In the genomic region with DNA sequence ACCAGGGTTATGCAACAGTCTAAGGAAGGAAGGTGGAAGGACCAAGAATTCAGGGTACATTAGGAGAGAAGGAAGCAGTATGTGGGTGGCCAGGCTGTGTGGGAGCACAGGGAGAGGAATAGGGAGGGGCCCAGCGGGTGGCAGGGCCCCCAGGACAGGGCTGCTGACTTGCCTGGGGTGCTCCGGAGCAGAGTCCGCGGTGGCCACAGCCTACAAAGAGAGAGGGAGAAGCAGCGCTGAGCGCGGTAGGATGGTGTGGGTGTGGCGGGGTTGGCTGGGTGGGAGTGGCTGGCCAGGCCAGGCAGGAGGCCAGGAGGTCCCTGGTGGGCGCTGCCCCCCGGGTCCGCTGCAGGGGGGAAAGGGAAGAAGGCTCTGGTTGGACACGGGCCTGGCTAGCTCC, we compare ENCODE assay signal across 18 mouse cellular contexts. TPM values are rescaled to one million over a fixed set of nuclear protein-coding genes. Genes with fewer than 3 reads are reported as not detected.
DNase-seq lines count a peak whose midpoint lies in the region; ATAC-seq and TF ChIP-seq lines count a peak whose summit lies in the region.
"Had no signal": no experiment of that assay in that cellular context is flagged by ENCODE, and none has a peak within 500 bp of the region (broad histone marks: within the 10 kb centered on the region; RNA-seq: fewer than 3 reads in every experiment).

No protein-coding gene starts in this region.

- ATAC-seq in intestine, postnatal 0 days: peak; percentile 56
- ATAC-seq: forebrain, postnatal 0 days had no signal

- H3K4me2 ChIP-seq in intestine, postnatal 0 days (replicated peaks; ENCODE audit: low read depth): peak overlapping the region; percentile 57
- H3K4me2 ChIP-seq: hindbrain, embryonic 15.5 days; lung, embryonic 14.5 days had no signal

- no peak overlapping the region for H3K4me3 ChIP-seq in heart, embryonic 10.5 days
- H3K4me3 ChIP-seq in left cerebral cortex, adult 2 months: no peak overlapping the region
- peak overlapping the region; percentile 60 for H3K4me3 ChIP-seq in E14TG2a.4 (replicated peaks; ENCODE audit: low read length)
- no peak overlapping the region for H3K4me3 ChIP-seq in intestine, postnatal 0 days (ENCODE audit: low read depth, low read length)
- H3K4me3 ChIP-seq: hindbrain, embryonic 15.5 days had no signal

- TF ChIP-seq CTCF in left cerebral cortex, adult 2 months (IDR thresholded peaks at IDR 0.05): no peak
- no peak for TF ChIP-seq CTCF in E14TG2a.4 (conservative IDR thresholded peaks at IDR 0.05; ENCODE audit: low read length)
- no peak for TF ChIP-seq CTCF in intestine, postnatal 0 days (IDR thresholded peaks at IDR 0.05; ENCODE audit: low read depth)

- no peaks in the 10 kb centered on the region for H3K9me3 ChIP-seq in heart, embryonic 10.5 days
- H3K9me3 ChIP-seq in E14TG2a.4 (ENCODE audit: low read length): no peaks in the 10 kb centered on the region
- no peaks in the 10 kb centered on the region for H3K9me3 ChIP-seq in intestine, postnatal 0 days (ENCODE audit: control insufficient read depth)
- H3K9me3 ChIP-seq: hindbrain, embryonic 15.5 days had no signal

- peaks cover 17% of the 10 kb centered on the region for H3K4me1 ChIP-seq in heart, embryonic 10.5 days
- peaks cover 58% of the 10 kb centered on the region for H3K4me1 ChIP-seq in E14TG2a.4 (replicated peaks; ENCODE audit: low read depth, low read length)
- H3K4me1 ChIP-seq in intestine, postnatal 0 days (replicated peaks; ENCODE audit: control insufficient read depth, insufficient read depth, low read length): 0 out of 2 replicates have a peak, but pooled peaks cover 7% of the 10 kb centered on the region

- H3K9ac ChIP-seq in intestine, postnatal 0 days (ENCODE audit: low read depth, low read length): no peak overlapping the region
- H3K9ac ChIP-seq: forebrain, postnatal 0 days; hindbrain, embryonic 15.5 days; lung, embryonic 14.5 days had no signal

- peaks cover 30% of the 10 kb centered on the region for H3K27me3 ChIP-seq in heart, embryonic 10.5 days (ENCODE audit: insufficient read depth, poor library complexity, severe bottlenecking)
- H3K27me3 ChIP-seq in E14TG2a.4 (ENCODE audit: insufficient read depth, low read length): peaks cover 66% of the 10 kb centered on the region
- H3K27me3 ChIP-seq in intestine, postnatal 0 days (replicated peaks; ENCODE audit: control insufficient read depth, insufficient read depth, low read length): no peaks in the 10 kb centered on the region
- H3K27me3 ChIP-seq: CH12.LX; hindbrain, embryonic 15.5 days had no signal

- peaks cover 7% of the 10 kb centered on the region; the same call in 1 of the 2 replicates for H3K36me3 ChIP-seq in heart, embryonic 10.5 days
- no peaks in the 10 kb centered on the region; the same call in 1 of the 2 replicates for H3K36me3 ChIP-seq in E14TG2a.4 (ENCODE audit: insufficient read depth, low read length)
- no peaks in the 10 kb centered on the region; the same call in 1 of the 2 replicates for H3K36me3 ChIP-seq in intestine, postnatal 0 days (ENCODE audit: control insufficient read depth, insufficient read depth)

- intact Hi-C loops in heart, postnatal 25 days (cut with DNase I): no loop called here
- intact Hi-C loops in left cerebral cortex, adult 2 months (cut with DNase I): no loop called here

- no peak for DNase-seq in heart, embryonic 10.5 days (ENCODE audit: low spot score)
- no peak for DNase-seq in heart, postnatal 25 days (ENCODE audit: low spot score)
- DNase-seq in left cerebral cortex, adult 2 months (ENCODE audit: extremely low spot score in 1 of 2, low spot score in 2 of 2): no peak
- DNase-seq in left cerebral cortex, adult 18-20 months (ENCODE audit: low spot score in 2 of 2): no peak
- no peak for DNase-seq in spleen, postnatal 36 days (ENCODE audit: low spot score in 2 of 2)
- no peak for DNase-seq in frontal cortex, adult 2 months (ENCODE audit: extremely low spot score in 1 of 2, low spot score in 1 of 2)
- DNase-seq: adrenal gland, adult 8-10 months; cerebellum, adult 11 months; cerebellum, postnatal 14 days; forebrain, postnatal 0 days; heart, adult 18-20 months; heart, postnatal 10 days; lung, embryonic 14.5 days; thymus, postnatal 36 days had no signal

- H3K27ac ChIP-seq in heart, embryonic 10.5 days: peak overlapping the region; percentile 23; the same call in 1 of the 2 replicates
- peak overlapping the region; percentile 15; the same call in 1 of the 2 replicates for H3K27ac ChIP-seq in left cerebral cortex, adult 2 months
- H3K27ac ChIP-seq in intestine, postnatal 0 days (ENCODE audit: low read depth, low read length): peak overlapping the region; percentile 15; the same call in 1 of the 2 replicates
- H3K27ac ChIP-seq: hindbrain, embryonic 15.5 days had no signal

- WGBS in heart, embryonic 10.5 days: 72% methylated on average over 12 of the region's 12 CpGs
- WGBS in intestine, postnatal 0 days: 30% methylated on average over 11 of the region's 12 CpGs

RNA-seq across cellular contexts. Expression of a gene that starts 7.3 kb away (rescaled TPM):
- 244 and 260 TPM in 2 replicates for polyA plus RNA-seq in heart, embryonic 10.5 days (2016; fragmentation: Nextera tagmentation; extraction: Ambion mirVana)
- 10 to 100 TPM; 73.5 to 87.6 TPM for total RNA-seq in heart, postnatal 25 days (2021)
- 10 to 100 TPM; 63.2 to 71.4 TPM for total RNA-seq in left cerebral cortex, adult 2 months (2021)
- 10 to 100 TPM; 66.0 to 67.7 TPM for total RNA-seq in left cerebral cortex, adult 18-20 months (2021)
- 273 and 281 TPM in 2 replicates for polyA plus RNA-seq in intestine, postnatal 0 days (2015; fragmentation: Nextera tagmentation; extraction: Ambion mirVana)
- 53.0 and 66.4 TPM in 2 replicates for polyA plus RNA-seq in frontal cortex, adult 2 months (2012; rRNA removed)

RNA-seq across cellular contexts. Expression of a gene that starts 7.6 kb away (rescaled TPM):
- polyA plus RNA-seq in heart, embryonic 10.5 days (2016; fragmentation: Nextera tagmentation; extraction: Ambion mirVana): 0.79 and 1.9 TPM in 2 replicates
- total RNA-seq in heart, postnatal 25 days (2021): under 1 TPM; 0.47 to 0.59 TPM
- total RNA-seq in left cerebral cortex, adult 2 months (2021): 10 to 100 TPM; 82.8 to 85.1 TPM
- total RNA-seq in left cerebral cortex, adult 18-20 months (2021): 10 to 100 TPM; 76.1 to 77.1 TPM
- 1.2 and 1.3 TPM in 2 replicates for polyA plus RNA-seq in intestine, postnatal 0 days (2015; fragmentation: Nextera tagmentation; extraction: Ambion mirVana)
- polyA plus RNA-seq in frontal cortex, adult 2 months (2012; rRNA removed): 96.7 and 99.7 TPM in 2 replicates

RNA-seq across cellular contexts. Expression of a gene that starts 9.6 kb away (rescaled TPM):
- polyA plus RNA-seq in heart, embryonic 10.5 days (2016; fragmentation: Nextera tagmentation; extraction: Ambion mirVana): 0.11 and 0.16 TPM in 2 replicates
- under 1 TPM; 0.22 to 0.39 TPM for total RNA-seq in heart, postnatal 25 days (2021)
- total RNA-seq in left cerebral cortex, adult 2 months (2021): under 1 TPM; 0.29 to 0.33 TPM
- under 1 TPM; 0.45 to 0.63 TPM for total RNA-seq in left cerebral cortex, adult 18-20 months (2021)
- polyA plus RNA-seq in intestine, postnatal 0 days (2015; fragmentation: Nextera tagmentation; extraction: Ambion mirVana): 3.5 and 6.7 TPM in 2 replicates
- polyA plus RNA-seq in frontal cortex, adult 2 months (2012; rRNA removed): 1.1 and 2.1 TPM in 2 replicates

RNA-seq across cellular contexts. Expression of a gene that starts 11.6 kb away (rescaled TPM):
- 179 and 204 TPM in 2 replicates for polyA plus RNA-seq in heart, embryonic 10.5 days (2016; fragmentation: Nextera tagmentation; extraction: Ambion mirVana)
- 10 to 100 TPM; 62.3 to 62.6 TPM for total RNA-seq in heart, postnatal 25 days (2021)
- 10 to 100 TPM; 96.2 to 99.9 TPM for total RNA-seq in left cerebral cortex, adult 2 months (2021)
- total RNA-seq in left cerebral cortex, adult 18-20 months (2021): 10 to 100 TPM; 83.2 to 97.1 TPM
- polyA plus RNA-seq in intestine, postnatal 0 days (2015; fragmentation: Nextera tagmentation; extraction: Ambion mirVana): 140 and 145 TPM in 2 replicates
- 136 and 142 TPM in 2 replicates for polyA plus RNA-seq in frontal cortex, adult 2 months (2012; rRNA removed)

RNA-seq across cellular contexts. Expression of a gene that starts 20.7 kb away (rescaled TPM):
- 76.7 and 86.0 TPM in 2 replicates for polyA plus RNA-seq in heart, embryonic 10.5 days (2016; fragmentation: Nextera tagmentation; extraction: Ambion mirVana)
- total RNA-seq in heart, postnatal 25 days (2021): 10 to 100 TPM; 51.7 to 53.9 TPM
- 10 to 100 TPM; 50.9 to 53.1 TPM for total RNA-seq in left cerebral cortex, adult 2 months (2021)
- total RNA-seq in left cerebral cortex, adult 18-20 months (2021): 10 to 100 TPM; 56.5 to 56.6 TPM
- polyA plus RNA-seq in intestine, postnatal 0 days (2015; fragmentation: Nextera tagmentation; extraction: Ambion mirVana): 120 and 128 TPM in 2 replicates
- 131 and 188 TPM in 2 replicates for polyA plus RNA-seq in frontal cortex, adult 2 months (2012; rRNA removed)

Comparison
In these comparisons a context has a peak if more than half of its experiments do, and no peak if none do; other contexts are left out.
1. RNA of a gene that starts 7.6 kb away (total RNA-seq): 82.8 to 85.1 TPM in left cerebral cortex, adult 2 months and 76.1 to 77.1 TPM in left cerebral cortex, adult 18-20 months; 0.47 to 0.59 TPM in heart, postnatal 25 days; every median in the first group is over 10 times any median in the second.
2. Peak in every context shown above with its lines, with median percentiles within 50 percentile points of each other: H3K27ac ChIP-seq.